Mouse (Mus musculus): ENCODE results near the gene Faim.

DNA sequence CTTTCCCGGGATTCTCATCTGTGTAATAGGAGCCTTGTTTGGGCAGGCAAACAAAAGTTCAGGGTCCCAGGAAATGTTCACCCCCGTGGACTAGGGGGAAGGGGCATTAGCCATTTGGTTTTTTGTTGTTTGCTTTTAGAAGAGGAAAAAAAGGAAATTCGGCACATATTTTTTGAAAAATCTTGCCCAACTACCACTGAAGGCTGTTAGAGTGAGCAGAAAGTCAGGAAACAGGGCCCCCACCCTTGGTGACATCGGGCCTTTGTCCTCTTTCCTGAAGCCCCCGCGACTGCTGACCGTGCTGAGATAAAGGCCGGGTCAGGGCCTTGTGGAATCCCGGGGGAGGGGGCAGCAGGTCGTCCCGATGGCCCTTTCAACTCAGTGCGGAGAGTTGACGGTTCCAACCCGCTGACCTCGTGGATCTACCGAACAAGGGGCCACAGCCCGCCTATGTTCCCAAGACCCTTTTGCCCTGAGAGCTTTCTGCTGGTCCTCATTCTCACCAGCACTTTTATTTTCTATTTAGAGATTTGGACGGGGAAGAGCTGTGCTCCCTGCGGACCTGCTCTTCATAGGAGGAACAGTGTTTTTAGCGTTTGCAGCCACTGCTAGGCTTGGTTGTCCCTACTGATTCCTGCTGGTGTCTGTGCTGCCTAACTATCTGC lies 23.6 kb upstream of the Faim start:
- no peak for TF ChIP-seq POLR2A (IDR thresholded peaks at IDR 0.05; ENCODE audit: borderline replicate concordance, extremely low read depth, insufficient read depth, insufficient read length, poor library complexity, severe bottlenecking)
- TF ChIP-seq CTCF (IDR thresholded peaks at IDR 0.05; ENCODE audit: borderline replicate concordance, extremely low read depth, insufficient read depth, insufficient read length): no peak
